Mouse (Mus musculus): ENCODE results near the gene Csdc2. TPM values are rescaled to one million over a fixed set of nuclear protein-coding genes. Genes with fewer than 3 reads are reported as not detected.
"Not testable (repeated sequence)": the region's sequence is repeated elsewhere in the genome, so short reads cannot be mapped to it uniquely, and the experiment has no call there.

Csdc2 gene
- total RNA-seq, 2 experiments from 2014 or later = 39.6 to 60.9 TPM

- intact Hi-C loops (cut with DNase I) = no loop called here
Observed at GRCm38 (mm10) chr15:81950716-81951115, 14.2 kb downstream of the Csdc2 start.

GRCm38 (mm10) chr15:81951159-81951558 lies 14.6 kb downstream of the Csdc2 start:
- no peak for DNase-seq

More at GRCm38 (mm10) chr15:81950716-81951115, 14.2 kb downstream of the Csdc2 start:
- DNase-seq = no peak

GRCm38 (mm10) chr15:81952310-81952709 lies 15.8 kb downstream of the Csdc2 start:
- intact Hi-C loops (cut with DNase I) = no loop called here
- no peak for DNase-seq

More at GRCm38 (mm10) chr15:81951159-81951558, 14.6 kb downstream of the Csdc2 start:
- intact Hi-C loops (cut with DNase I) = no loop called here

GRCm38 (mm10) chr15:81954151-81954583 lies 17.6 kb downstream of the Csdc2 start:
- intact Hi-C loops (cut with DNase I) = no loop called here
- DNase-seq = no peak

DNA sequence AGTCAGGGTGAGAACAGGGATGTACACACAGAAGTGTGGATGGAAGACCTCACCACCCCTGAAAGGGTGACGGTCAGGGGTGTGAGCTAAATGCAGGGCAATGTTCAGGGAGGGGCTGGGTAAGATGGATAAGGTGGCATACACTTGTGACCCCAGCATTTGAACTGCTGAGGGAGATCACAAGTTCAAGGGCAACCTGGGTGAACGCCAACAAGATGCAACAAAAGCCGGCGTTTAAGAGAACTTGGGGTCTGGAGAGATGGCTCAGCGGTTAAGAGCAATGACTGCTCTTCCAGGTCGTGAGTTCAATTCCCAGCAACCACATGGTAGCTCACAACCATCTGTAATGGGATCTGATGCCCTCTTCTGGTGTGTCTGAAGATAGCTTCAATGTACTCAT lies 18.2 kb downstream of the Csdc2 start:
- DNase-seq = no peak
- intact Hi-C loops (cut with DNase I) = loop anchor here (5.0 kb wide), 1 partner anchor 88 kb away; no protein-coding TSS in a partner anchor

GRCm38 (mm10) chr15:81955414-81955813 lies 18.9 kb downstream of the Csdc2 start:
- intact Hi-C loops (cut with DNase I) = loop anchor here (5.0 kb wide), 1 partner anchor 87 kb away; no protein-coding TSS in a partner anchor

DNA sequence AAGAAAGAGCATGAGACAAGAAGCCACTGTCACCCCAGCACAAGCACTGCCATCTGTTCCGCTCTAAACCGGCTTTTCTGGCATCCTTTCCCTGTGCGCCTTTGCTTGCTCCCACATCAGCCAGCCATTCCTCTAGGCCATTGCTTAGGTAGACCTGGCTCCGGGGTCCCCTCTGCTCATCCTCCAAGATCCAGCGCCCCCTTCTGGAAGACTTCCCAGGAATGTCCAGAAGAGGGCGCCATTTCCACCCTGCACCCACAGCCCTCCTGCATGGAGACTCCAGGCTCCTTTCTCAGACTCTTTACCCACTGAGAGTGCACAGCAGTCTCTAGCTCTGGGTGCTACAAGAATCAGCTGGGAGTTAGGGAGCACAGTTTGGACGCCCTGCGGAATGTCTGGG lies 19.9 kb downstream of the Csdc2 start:
- DNase-seq = peak; percentile 30 to 60
- intact Hi-C loops (cut with DNase I) = loop anchor here (5.0 kb wide), 1 partner anchor 86 kb away; no protein-coding TSS in a partner anchor

More at GRCm38 (mm10) chr15:81955414-81955813, 18.9 kb downstream of the Csdc2 start:
- DNase-seq = no peak

DNA sequence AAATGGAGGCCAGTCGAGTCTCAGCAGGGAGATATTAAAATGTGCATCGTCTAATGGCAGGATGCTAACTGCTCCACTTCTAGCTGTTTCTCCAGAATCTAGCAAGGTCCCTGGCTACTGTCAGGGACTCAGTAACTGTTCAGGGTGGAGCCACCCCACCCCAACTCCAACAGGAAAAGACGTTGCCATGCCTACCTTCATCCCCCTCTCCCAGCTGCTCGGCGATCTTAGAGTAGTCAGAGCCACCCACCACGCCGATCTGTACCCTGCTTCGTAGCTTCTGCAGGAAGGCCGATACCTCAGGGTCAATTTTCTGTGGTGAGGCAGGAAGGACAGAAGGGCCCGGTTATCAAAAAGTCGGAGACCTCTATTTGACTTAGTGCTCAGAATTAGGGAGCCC lies 21.0 kb downstream of the Csdc2 start:
- intact Hi-C loops (cut with DNase I) = loop anchor here (5.0 kb wide), 1 partner anchor 85 kb away; no protein-coding TSS in a partner anchor
- no peak for DNase-seq

DNA sequence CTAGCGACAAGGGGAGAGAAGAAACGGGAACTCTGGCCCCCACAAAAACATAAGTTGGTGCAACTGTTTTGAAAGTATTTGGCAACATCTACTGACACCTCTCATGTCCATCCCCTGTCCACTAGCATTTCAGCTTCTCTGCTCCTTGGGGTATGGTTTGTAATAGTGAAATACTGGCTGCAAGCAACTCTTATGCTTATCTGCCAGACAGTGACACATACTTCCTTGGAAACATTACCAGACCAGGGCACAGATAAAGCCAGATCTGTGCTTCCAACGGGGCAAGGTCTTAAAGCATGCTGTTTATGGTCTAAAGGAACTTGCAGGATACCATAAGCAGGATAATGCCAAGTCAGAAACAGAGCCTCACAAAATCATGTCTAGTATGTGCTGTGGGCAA lies 22.3 kb downstream of the Csdc2 start:
- no peak for DNase-seq
- intact Hi-C loops (cut with DNase I) = loop anchor here (5.0 kb wide), 1 partner anchor 83 kb away; no protein-coding TSS in a partner anchor

DNA sequence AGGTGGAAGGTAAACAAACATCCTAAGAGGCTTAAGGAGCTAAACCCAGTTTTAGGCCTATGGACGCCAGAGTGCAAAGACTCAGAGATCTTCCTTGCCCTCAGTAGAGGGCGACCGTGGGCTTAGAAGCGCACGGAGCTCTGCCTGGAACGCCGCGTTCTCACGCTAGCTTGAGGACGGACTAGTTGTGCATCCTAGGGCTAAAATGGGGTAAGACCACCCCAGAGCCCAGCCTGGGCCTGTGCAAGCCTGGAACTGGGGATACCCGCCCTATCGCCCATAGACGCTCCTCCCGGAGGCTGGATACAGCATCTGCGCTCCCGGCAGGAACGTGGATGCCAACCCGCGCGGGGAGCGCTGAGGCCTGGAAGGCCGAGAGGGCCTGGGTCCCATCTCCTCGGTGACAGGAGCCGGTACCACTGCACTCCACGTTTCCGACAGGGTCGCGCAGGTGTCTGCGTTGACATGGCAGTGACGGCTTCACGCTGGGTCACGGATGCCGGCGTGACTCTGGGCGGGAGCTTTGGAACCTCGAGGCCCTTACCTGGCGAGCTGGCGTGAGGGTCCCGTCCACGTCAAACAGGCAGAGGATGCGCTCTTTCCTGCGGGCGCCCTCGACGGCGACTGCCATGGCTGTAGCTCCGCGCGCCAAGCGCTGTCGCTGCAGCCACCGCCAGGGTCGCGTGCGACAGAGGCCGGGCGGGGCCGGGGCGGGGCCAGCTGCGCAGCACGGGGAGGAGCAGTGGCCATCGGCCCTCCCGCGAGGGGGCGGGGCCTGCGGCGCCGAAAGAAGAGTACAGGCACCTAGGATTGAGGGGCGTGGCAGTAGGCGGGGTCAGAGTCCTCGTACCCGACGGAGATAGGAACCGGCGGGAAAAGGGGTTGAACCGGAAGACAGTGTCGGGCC lies 23.9 kb downstream of the Csdc2 start, which contains the start of gene Pmm1:
Gene Pmm1, minus strand, starts transcription at position 760 of the 907 bp plus-strand sequence.
- intact Hi-C loops (cut with DNase I) = loop anchor here (1.0 kb wide), 1 partner anchor 29 kb away; no protein-coding TSS in a partner anchor
- peak; percentile 98 for DNase-seq

DNA sequence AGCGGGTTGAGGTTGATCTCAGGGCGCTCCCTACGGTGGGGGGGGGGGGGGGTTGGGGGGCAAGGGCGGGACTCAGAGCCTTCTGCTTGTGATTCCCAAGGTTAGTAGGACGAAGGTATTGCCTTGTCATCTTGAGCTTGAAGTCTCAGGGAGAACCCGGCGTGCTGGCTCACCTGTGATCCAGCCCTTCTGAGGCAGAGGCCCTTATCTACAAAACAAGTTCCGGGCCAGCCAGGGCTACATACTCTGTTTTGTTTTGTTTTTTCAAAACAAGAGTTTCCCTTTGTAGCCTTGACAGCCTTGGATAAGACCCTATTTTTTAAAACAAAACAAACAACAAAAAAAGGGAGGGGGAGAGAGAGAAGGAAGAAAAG lies 24.5 kb downstream of the Csdc2 start:
- intact Hi-C loops (cut with DNase I) = no loop called here
- DNase-seq = no peak

DNA sequence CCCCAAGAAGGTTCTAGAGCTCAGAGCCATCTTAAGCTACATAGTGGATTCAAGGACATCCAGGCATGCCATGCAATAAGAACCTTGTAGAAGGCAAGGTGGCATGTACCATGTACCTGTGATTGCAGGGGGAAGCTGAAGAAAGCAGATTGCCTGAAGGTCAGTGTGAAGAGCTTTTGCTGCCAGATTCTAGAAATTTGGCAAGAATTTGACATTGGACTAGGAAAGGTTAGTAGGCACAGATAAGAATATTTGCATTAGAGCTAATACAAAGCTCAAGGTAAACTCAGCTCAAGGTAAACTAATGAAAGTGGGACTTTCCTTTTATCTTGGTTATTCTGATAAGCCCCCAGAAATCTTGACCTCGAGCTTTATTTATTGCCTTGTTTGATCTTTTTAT lies 27.7 kb downstream of the Csdc2 start:
- intact Hi-C loops (cut with DNase I) = no loop called here
- DNase-seq = no peak

DNA sequence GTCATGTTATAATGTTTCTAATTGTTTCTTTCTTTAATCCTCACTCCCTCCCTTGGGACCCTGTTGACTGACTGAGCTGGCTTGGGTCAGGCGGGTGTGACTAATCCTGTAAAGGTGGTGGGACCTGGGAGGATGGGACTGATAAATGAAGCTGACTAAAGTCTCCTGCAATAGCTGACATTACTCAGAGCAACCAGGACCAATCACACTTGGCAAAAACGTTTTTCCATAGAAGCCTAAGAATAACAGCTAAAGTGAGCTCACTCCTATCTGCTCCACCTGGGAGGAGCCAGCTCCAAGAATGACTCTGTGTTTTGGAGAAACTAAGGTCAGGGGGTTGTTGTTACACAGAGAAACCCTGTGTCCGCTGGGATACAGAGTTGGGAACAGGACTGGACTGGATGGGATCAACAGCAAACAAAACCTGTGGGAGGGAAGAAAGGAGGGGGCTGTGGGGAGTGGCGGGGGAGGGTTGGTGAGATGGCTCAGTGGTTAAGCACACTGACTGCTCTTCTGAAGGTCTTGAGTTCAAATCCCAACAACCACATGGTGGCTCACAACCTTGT lies 28.5 kb downstream of the Csdc2 start:
- intact Hi-C loops (cut with DNase I) = no loop called here
- no peak for DNase-seq

GRCm38 (mm10) chr15:81966062-81966829 lies 29.7 kb downstream of the Csdc2 start:
- DNase-seq = no peak
- intact Hi-C loops (cut with DNase I) = no loop called here

- intact Hi-C loops (cut with DNase I) = no loop called here
- no peak for DNase-seq
Observed at GRCm38 (mm10) chr15:81967821-81968220, 31.3 kb downstream of the Csdc2 start.

DNA sequence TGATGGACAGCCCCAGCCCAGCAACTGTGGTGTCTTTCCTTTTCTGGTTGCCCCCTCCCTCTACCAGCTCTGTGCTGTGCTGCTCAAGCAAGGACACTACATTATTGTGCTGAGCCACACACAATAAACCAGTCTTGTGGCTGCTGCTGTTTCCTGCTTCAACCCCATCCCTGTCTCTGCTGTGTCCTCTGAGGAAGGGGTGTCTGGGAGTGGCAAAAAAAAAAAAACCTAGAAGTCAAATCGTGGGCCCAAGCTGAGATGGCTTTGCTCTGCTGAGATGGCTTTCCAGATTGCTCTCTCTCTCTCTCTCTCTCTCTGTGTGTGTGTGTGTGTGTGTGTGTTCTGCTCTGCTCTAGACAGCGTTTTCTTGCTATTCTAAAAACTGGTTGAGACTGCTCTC lies 31.9 kb downstream of the Csdc2 start:
- intact Hi-C loops (cut with DNase I) = no loop called here
- DNase-seq = no peak

DNA sequence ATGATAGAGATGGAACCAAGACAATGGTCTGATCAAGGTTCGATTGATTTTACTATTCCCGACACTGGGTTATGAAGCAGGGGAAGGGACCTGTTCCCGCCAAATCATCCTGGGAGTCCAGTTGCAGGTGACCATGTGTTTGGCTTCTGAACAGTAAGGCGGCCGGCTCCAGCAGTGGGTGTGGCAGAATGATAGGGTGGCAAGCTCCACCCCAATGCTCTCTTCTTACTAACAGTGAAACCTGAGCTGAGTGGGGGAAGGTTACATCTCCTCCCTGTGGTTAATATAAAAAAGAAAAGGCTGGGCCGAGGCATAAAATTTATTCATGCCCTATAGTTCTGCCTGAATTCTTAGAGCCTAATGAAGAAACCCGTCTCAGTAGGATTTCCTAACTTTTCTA lies 32.6 kb downstream of the Csdc2 start:
- intact Hi-C loops (cut with DNase I) = no loop called here
- no peak for DNase-seq

DNA sequence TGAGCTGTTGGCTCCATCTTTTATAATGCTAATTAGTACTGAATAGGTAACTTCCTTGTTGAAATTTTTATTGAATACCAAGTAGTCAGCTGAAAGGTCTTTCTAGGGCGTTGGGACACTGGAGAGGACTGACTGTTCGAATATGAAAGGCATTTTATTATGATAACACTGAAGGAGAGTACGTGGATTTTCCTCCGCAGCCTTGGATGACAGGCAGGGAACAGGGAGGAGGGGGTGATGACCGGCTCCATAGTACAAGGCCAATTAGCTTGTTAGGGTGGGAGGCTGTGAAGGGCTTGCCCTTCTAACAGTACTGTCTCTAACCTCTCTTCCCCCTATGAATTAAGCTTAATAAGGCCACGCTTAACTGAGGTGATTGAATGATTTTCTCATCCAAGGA lies 33.1 kb downstream of the Csdc2 start:
- intact Hi-C loops (cut with DNase I); DNase-seq: not testable (repeated sequence)

DNA sequence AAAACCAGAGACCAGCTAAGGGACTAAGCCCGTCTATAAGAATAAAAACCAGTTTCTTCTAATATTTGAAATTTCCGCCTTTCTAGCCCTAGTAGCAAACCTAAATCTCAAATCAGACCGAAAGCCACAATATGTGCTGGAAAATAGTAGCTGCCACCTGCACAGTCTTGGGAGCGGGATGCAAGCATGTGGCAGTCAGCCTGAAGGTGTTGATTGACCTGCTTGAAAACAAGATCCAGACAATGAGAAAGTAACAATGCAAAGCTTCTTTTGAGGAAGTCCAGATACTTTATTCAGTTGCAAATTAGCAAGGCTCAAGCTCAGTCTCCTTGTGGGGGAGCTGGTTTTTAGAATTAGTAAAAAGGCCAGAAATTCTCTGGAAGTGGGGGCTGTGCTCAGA lies 33.9 kb downstream of the Csdc2 start:
- DNase-seq; intact Hi-C loops (cut with DNase I): not testable (repeated sequence)

- DNase-seq; intact Hi-C loops (cut with DNase I): not testable (repeated sequence)
Observed at GRCm38 (mm10) chr15:81975156-81975555, 38.6 kb downstream of the Csdc2 start.

Data from heart, postnatal 14 days (tissue).